Mouse (Mus musculus) kidney, adult 2 months (tissue): ENCODE measurements around the gene Rnpepl1. TPM values are rescaled to one million over a fixed set of nuclear protein-coding genes. Genes with fewer than 3 reads are reported as not detected.
A peak's percentile ranks its signal among the peaks of the same experiment; 100 is the strongest.
"Not testable (repeated sequence)": the region's sequence is repeated elsewhere in the genome, so short reads cannot be mapped to it uniquely, and the experiment has no call there.

ENCODE experiments used
- DNase-seq: peaks from one replicate; pipeline ENCODE4 v3.0.0; 2021
- H3K27ac ChIP-seq: fragments of 200-500 bp; 2 replicates; pipeline ENCODE4 v1.5.1; 2012; ENCODE audit warnings: low read depth, low read length, control low read depth, inconsistent platforms; ENCODE audit not compliant: insufficient read depth
- H3K27me3 ChIP-seq: fragments of 200-500 bp; replicated peaks from 2 replicates; pipeline ENCODE4 v1.6.1; 2012; ENCODE audit warnings: mild to moderate bottlenecking, moderate library complexity, low read length, inconsistent platforms; ENCODE audit not compliant: control insufficient read depth, insufficient read depth
- H3K36me3 ChIP-seq: fragments of 200-500 bp; 2 replicates; pipeline ENCODE4 v1.6.1; 2012; ENCODE audit warnings: mild to moderate bottlenecking, moderate library complexity, low read length, inconsistent platforms; ENCODE audit not compliant: control insufficient read depth, insufficient read depth
- H3K4me1 ChIP-seq: fragments of 200-500 bp; 2 replicates; pipeline ENCODE4 v1.6.1; 2011; ENCODE audit warnings: low read length; ENCODE audit not compliant: control insufficient read depth, insufficient read depth
- H3K4me3 ChIP-seq: fragments of 200-500 bp; 2 replicates; pipeline ENCODE4 v1.5.1; 2011; ENCODE audit warnings: mild to moderate bottlenecking, low read depth, low read length, control low read depth; ENCODE audit not compliant: insufficient read depth
- CTCF ChIP-seq: fragments of 200-500 bp; conservative IDR thresholded peaks from 2 replicates; pipeline ENCODE4 v1.5.1; 2011; ENCODE audit warnings: low read depth, mild to moderate bottlenecking, control low read depth, low read length, moderate library complexity, mixed read lengths; ENCODE audit not compliant: insufficient read depth, insufficient read length
- POLR2A ChIP-seq: fragments of 200-500 bp; IDR thresholded peaks from one replicate; pipeline ENCODE4 v1.6.1; 2011; ENCODE audit warnings: low read depth, low read length, control low read depth
- WGBS: fragments of 180-500 bp; shearing (Covaris S2); methylation state at CpG from one replicate; pipeline ENCODE4 v1.1.7; 2018; 5-methylcytosine and 5-hydroxymethylcytosine counted together
- polyA plus RNA-seq: library from polyadenylated mRNA; depleted of rRNA; stranded (reverse); fragments of >200 nt; gene quantifications from 2 replicates; pipeline ENCODE4 v1.2.3, GENCODE M21; 2012

Rnpepl1 gene
- polyA plus RNA-seq, 1 experiment, result 161 TPM

GRCm38 (mm10) chr1:92943219-92943989 lies 32.8 kb downstream of the Rnpepl1 start:
- no peak for TF ChIP-seq POLR2A
- no peak for TF ChIP-seq CTCF
- H3K4me1 ChIP-seq, result peaks cover 5% of the 10 kb centered on the region; the same call in 1 of the 2 replicates
- H3K4me3 ChIP-seq, result no peak overlapping the region
- DNase-seq, result no peak
- 89% methylated on average over 19 of the region's 19 CpGs for WGBS
- 0 out of 2 replicates have a peak, but pooled peaks cover 2% of the 10 kb centered on the region for H3K36me3 ChIP-seq
- H3K27me3 ChIP-seq, result no peaks in the 10 kb centered on the region
- no peak overlapping the region for H3K27ac ChIP-seq

- 81% methylated on average over 3 of the region's 3 CpGs for WGBS
- Histone ChIP-seq H3K27me3 (no peaks in the 10 kb centered on the region), H3K4me3 (no peak overlapping the region), H3K36me3 (no peaks in the 10 kb centered on the region), H3K4me1 (peaks cover 5% of the 10 kb centered on the region; the same call in 1 of the 2 replicates), H3K27ac (peak overlapping the region; percentile 49; the same call in 1 of the 2 replicates)
- peak; percentile 54 for DNase-seq
- TF ChIP-seq POLR2A, result no peak
- TF ChIP-seq CTCF, result no peak
Measured at GRCm38 (mm10) chr1:92947966-92948365, 37.4 kb downstream of the Rnpepl1 start.

- Histone ChIP-seq H3K27ac (no peak overlapping the region), H3K36me3 (no peaks in the 10 kb centered on the region), H3K4me3 (no peak overlapping the region), H3K4me1 (peaks cover 5% of the 10 kb centered on the region; the same call in 1 of the 2 replicates), H3K27me3 (no peaks in the 10 kb centered on the region)
- TF ChIP-seq CTCF (peak; percentile 48), POLR2A (no peak)
- 69% methylated on average over 6 of the region's 6 CpGs for WGBS
- DNase-seq, result no peak
Measured at GRCm38 (mm10) chr1:92949426-92949825, 38.8 kb downstream of the Rnpepl1 start.

DNA sequence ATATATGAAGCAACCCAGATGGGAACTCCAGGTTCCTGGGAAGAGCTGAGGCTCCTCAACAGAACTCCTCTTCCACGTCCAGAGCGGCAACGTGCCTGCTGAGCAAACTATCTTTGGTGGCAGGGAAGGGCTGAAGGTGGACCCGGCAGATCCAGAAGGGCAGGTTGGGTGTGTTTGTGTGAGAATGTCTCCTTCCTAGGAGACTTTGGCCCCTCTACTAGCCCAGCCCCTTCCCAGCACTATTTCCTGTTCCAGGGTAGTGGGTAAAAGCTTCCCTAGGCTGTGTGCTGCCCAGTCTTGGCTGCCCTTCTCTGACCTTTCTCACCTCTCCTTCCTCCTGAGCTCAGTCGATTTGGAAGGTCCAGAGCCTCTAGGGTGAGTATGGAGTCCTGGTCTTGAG lies 40.0 kb downstream of the Rnpepl1 start, which contains the start of gene Gpr35:
Gene Gpr35, plus strand, starts transcription at position 259 of the 400 bp plus-strand sequence.
- DNase-seq, result no peak
- 39% methylated on average over 5 of the region's 5 CpGs for WGBS
- Histone ChIP-seq H3K27me3 (no peaks in the 10 kb centered on the region), H3K4me3 (no peak within 1 kb of the TSS), H3K4me1 (peaks cover 5% of the 10 kb centered on the region; the same call in 1 of the 2 replicates), H3K27ac (no peak within 1 kb of the TSS), H3K36me3 (no peaks in the 10 kb centered on the region)
- no peak for TF ChIP-seq CTCF
- TF ChIP-seq POLR2A, result no peak

DNA sequence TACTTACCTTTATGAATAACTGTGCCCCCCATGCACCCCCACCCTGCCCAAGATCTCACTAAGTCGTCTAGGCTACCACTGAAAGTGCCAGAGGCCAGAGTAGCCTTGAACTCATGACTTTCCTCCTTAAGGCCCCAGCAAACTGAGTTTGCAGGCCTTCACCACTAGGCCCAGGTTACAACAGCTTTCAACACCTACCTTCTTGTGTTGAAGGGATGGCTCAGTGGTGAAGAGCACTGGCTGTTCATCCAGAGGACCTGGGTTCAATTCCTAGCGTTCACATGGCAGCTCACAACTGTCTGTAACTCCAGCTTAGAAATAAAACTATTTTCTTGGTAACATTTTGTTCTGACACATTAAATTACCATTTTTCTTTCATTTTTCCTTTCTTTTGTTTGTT lies 43.1 kb downstream of the Rnpepl1 start:
- Histone ChIP-seq H3K4me3 (no peak overlapping the region), H3K36me3 (no peaks in the 10 kb centered on the region), H3K27me3 (no peaks in the 10 kb centered on the region), H3K4me1 (no peaks in the 10 kb centered on the region), H3K27ac (no peak overlapping the region)
- 82% methylated on average over 2 of the region's 2 CpGs for WGBS
- no peak for DNase-seq
- TF ChIP-seq CTCF (no peak), POLR2A (no peak)

- peak; percentile 29; the same call in 1 of the 2 replicates for TF ChIP-seq CTCF
- H3K27ac ChIP-seq, H3K4me3 ChIP-seq, H3K27me3 ChIP-seq, H3K36me3 ChIP-seq, H3K4me1 ChIP-seq: not testable (repeated sequence)
- 7% methylated on average over 11 of the region's 11 CpGs for WGBS
- DNase-seq, result peak; percentile 73
Measured at GRCm38 (mm10) chr1:92956571-92957335, 46.2 kb downstream of the Rnpepl1 start.

DNA sequence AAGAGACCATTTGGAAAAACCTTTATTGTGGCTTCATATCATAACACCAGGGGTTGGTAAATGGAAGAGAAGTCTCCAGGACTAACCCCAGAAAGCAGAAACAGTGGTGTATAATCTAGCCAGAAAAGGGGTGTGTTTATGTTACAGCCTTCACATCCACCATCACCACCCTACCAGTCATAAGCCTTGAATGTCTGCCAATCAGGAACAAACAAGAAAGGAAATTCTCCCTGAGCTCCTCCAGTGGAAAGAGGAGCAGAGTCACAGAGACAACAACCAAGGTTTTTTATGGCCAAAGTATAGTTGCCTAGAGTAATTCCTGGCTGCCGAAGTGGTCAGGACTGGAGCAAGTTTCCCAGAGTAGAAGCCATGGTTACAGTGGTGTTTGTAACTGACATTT lies 48.4 kb downstream of the Rnpepl1 start:
- TF ChIP-seq CTCF, result no peak
- Histone ChIP-seq H3K4me3 (no peak overlapping the region), H3K4me1 (no peaks in the 10 kb centered on the region), H3K27me3 (no peaks in the 10 kb centered on the region), H3K36me3 (no peaks in the 10 kb centered on the region), H3K27ac (no peak overlapping the region)
- no peak for DNase-seq
- WGBS, result 66% methylated on average over 1 of the region's 1 CpGs

DNA sequence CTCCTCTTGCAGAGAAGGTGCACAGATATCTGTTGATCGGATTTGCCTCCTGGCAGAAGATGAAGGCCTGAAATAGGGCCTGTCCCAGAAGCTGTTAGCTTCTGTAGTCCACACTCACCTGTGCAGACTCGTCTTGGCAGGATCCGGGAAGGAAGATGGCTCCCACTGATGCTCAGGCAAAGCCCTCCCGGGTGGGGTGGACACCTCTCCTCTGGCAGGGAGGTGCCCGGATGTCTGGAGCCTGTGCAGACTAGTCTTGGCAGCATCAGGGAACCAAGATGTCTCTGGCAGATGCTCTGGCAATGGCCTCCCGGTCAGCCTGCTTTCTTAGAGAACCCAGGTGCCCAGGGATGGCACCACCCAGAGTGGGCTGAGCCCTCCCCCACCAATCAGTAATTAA lies 60.2 kb downstream of the Rnpepl1 start:
- not testable (repeated sequence) for H3K27me3 ChIP-seq, DNase-seq, H3K4me1 ChIP-seq, H3K27ac ChIP-seq, H3K36me3 ChIP-seq, H3K4me3 ChIP-seq
- whole genome bisulfite sequencing, result 92% methylated on average over 6 of the region's 6 CpGs
